Mouse (Mus musculus): ENCODE data around the gene Galnt12.
"Not testable (repeated sequence)": the region's sequence is repeated elsewhere in the genome, so short reads cannot be mapped to it uniquely, and the experiment has no call there.

DNA sequence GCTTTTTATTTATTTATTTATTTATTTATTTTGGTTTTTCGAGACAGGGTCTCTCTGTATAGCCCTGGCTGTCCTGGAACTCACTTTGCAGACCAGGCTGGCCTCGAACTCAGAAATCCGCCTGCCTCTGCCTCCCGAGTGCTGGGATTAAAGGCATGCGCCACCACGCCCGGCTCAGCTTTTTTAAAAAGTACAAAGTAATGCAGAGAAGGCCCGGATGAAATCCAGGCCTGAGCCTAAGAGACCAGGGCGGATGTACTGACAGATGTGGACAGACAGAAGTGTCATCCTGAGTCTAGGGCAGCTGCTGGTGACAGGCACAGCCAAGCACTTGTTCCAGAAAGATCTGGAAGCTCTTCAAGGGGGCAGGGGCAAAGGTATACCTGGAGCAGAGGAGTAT is 36.5 kb upstream of the Galnt12 start:
- TF ChIP-seq CTCF (IDR thresholded peaks at IDR 0.05; ENCODE audit: low read depth, low read length); GATA2 (IDR thresholded peaks at IDR 0.05; ENCODE audit: borderline replicate concordance, low read depth, low read length); TAL1 (conservative IDR thresholded peaks at IDR 0.05; ENCODE audit: low read depth, low read length); GATA1 (IDR thresholded peaks at IDR 0.05; ENCODE audit: borderline replicate concordance, low read length): not testable (repeated sequence)
